Mouse (Mus musculus) T-cell, adult 66 days (primary cell): ENCODE data around the gene Gm10130. TPM values are rescaled to one million over a fixed set of nuclear protein-coding genes. Genes with fewer than 3 reads are reported as not detected.

ENCODE experiments used
- total RNA-seq, 2 experiments: library from RNA; stranded (reverse); gene quantifications; 3 replicates in 1 of 2; 4 replicates in 1 of 2; pipeline ENCODE4 v1.2.4; 2023

Gm10130 gene
- 10 to 100 TPM in 1 of 2 experiments, 1 to 10 TPM in 1; 7.6 to 14.9 TPM for total RNA-seq

DNA sequence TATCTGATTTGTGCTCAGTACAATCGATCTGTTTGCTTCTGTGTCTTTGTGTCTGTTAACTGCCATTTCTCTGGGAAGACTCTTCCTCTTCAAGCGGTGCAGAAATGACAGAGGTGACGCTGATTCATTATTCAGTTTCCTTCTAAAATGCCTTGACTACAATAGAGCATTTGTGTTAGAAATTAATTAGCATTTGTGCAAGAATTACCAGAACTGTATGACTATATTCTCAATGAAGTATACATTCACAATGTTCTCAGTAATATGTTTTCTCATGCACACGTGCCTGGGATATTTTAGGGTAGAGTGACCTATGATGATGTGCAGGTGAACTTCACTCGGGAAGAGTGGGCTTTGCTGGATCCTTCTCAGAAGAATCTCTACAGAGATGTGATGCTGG is at the start of gene Gm10130:
Gm10130 (plus strand) TSS at position 301 of the 400 bp plus-strand sequence.

DNA sequence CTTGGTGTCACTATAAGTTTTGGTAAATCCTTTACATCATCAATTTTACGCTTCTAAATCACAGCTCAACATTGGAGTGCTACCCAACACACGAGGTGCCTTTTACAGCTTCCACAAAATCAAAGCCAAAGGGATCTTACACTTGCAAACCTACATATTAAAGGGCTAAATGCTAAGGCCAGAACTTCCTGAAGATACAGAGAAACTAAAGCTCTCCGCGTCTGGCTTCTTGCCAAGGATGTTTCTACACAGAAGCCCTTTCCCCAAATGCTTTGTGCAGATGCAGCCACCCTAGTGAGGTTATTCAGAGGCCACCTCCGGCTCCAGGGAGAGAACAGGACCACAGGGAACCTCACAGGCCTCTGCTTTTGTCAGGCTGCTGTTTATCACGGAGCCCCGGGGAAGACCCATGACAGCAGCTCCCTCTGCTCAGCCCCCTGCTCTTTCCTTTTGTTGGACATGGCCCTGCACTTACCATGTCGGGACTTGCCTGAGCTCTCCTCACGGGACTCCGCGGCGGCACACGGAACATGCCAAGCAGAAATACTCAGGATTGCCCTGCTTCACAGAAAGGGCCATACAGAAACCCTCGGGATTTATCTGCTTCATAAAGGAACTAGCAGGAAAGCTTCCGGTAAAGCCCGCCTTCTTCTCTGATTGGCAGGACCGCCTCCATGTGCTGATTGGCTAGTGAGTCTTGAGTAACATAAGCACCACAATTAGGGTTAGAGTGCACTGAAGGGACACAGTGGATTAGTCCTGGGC is 38.8 kb downstream of the Gm10130 start, which contains the start of gene 3300002I08Rik:
3300002I08Rik (minus strand) TSS at position 653 of the 765 bp plus-strand sequence.

Other genes with a start within 250 kb of the Gm10130 start
- 10 to 100 TPM in 1 of 2 experiments, 1 to 10 TPM in 1; 8.4 to 11.2 TPM for gene Zfp120, start 187.0 kb upstream of the Gm10130 start, total RNA-seq
- gene Gm10770, start 144.0 kb upstream of the Gm10130 start, total RNA-seq = not detected
- 1 to 10 TPM in 1 of 2 experiments, under 1 TPM in 1; 0.65 to 1.1 TPM for gene Gm14139, start 141.9 kb upstream of the Gm10130 start, total RNA-seq
- 1 to 10 TPM; 5.0 to 6.6 TPM for gene Zfp937, start 105.6 kb upstream of the Gm10130 start, total RNA-seq
- 10 to 100 TPM; 11.2 to 14.8 TPM for gene Gm21994, start 68.1 kb upstream of the Gm10130 start, total RNA-seq
- under 1 TPM; 0.68 to 0.76 TPM for gene Gm14124, start 66.2 kb upstream of the Gm10130 start, total RNA-seq
- 1 to 10 TPM; 7.3 to 7.8 TPM for gene 3300002I08Rik, start 39.1 kb downstream of the Gm10130 start, total RNA-seq
- 1 to 10 TPM; 4.9 to 6.6 TPM for gene Zfp442, start 127.8 kb downstream of the Gm10130 start, total RNA-seq
- 1 to 10 TPM; 1.5 to 1.6 TPM for gene Zfp345, start 161.4 kb downstream of the Gm10130 start, total RNA-seq
- 10 to 100 TPM; 34.9 to 43.1 TPM for gene Cst7, start 246.7 kb downstream of the Gm10130 start, total RNA-seq